Mouse (Mus musculus): ENCODE results near the gene Gm27029. TPM values are rescaled to one million over a fixed set of nuclear protein-coding genes. Genes with fewer than 3 reads are reported as not detected.
"Not testable (repeated sequence)": the region's sequence is repeated elsewhere in the genome, so short reads cannot be mapped to it uniquely, and the experiment has no call there.

Gene Gm27029
- total RNA-seq, 2 experiments from 2014 or later, result 3.4 to 5.9 TPM

GRCm38 (mm10) chr11:101424925-101425813 is 573 bp upstream of the Gm27029 start, which contains the start of the genes Rundc1 and Ptges3l:
TSS of gene Rundc1 (plus strand) at chr11:101425085.
TSS of gene Ptges3l (minus strand) at chr11:101425333.
- peak; percentile 98 for DNase-seq (ENCODE audit: low spot score in 2 of 2)

- DNase-seq (ENCODE audit: low spot score in 2 of 2), result no peak
These were observed 4.4 kb downstream of the Gm27029 start for GRCm38 (mm10) chr11:101420148-101420547.

GRCm38 (mm10) chr11:101419610-101420009 is 5.0 kb downstream of the Gm27029 start:
- no peak for DNase-seq (ENCODE audit: low spot score in 2 of 2)

GRCm38 (mm10) chr11:101418991-101419390 is 5.6 kb downstream of the Gm27029 start:
- no peak for DNase-seq (ENCODE audit: low spot score in 2 of 2)

- peak; percentile 72 to 88 for DNase-seq (ENCODE audit: low spot score in 2 of 2)
These were observed 7.3 kb downstream of the Gm27029 start, which contains the start of gene Aarsd1 for GRCm38 (mm10) chr11:101417101-101417855. TSS of gene Aarsd1 (minus strand) at chr11:101417615.

- DNase-seq (ENCODE audit: low spot score in 2 of 2), result no peak
These were observed 8.0 kb downstream of the Gm27029 start for GRCm38 (mm10) chr11:101416433-101417100.

GRCm38 (mm10) chr11:101415306-101415705 is 9.3 kb downstream of the Gm27029 start:
- no peak for DNase-seq (ENCODE audit: low spot score in 2 of 2)

- DNase-seq (ENCODE audit: low spot score in 2 of 2), result peak in 1 of 2 experiments; percentile 73
These were observed 29.5 kb downstream of the Gm27029 start for GRCm38 (mm10) chr11:101395110-101395509.

- DNase-seq (ENCODE audit: low spot score in 2 of 2), result no peak
These were observed 42.8 kb downstream of the Gm27029 start for GRCm38 (mm10) chr11:101381817-101382216.

- no peak for DNase-seq (ENCODE audit: low spot score in 2 of 2)
These were observed 45.7 kb downstream of the Gm27029 start for GRCm38 (mm10) chr11:101378926-101379325.

- DNase-seq (ENCODE audit: low spot score in 2 of 2), result not testable (repeated sequence)
These were observed 46.4 kb downstream of the Gm27029 start for GRCm38 (mm10) chr11:101378196-101378595.

- DNase-seq (ENCODE audit: low spot score in 2 of 2), result no peak
These were observed 50.1 kb downstream of the Gm27029 start for GRCm38 (mm10) chr11:101374421-101374938.

GRCm38 (mm10) chr11:101370141-101370540 is 54.5 kb downstream of the Gm27029 start:
- no peak for DNase-seq (ENCODE audit: low spot score in 2 of 2)

- no peak for DNase-seq (ENCODE audit: low spot score in 2 of 2)
These were observed 57.2 kb downstream of the Gm27029 start, which contains the start of gene G6pc for GRCm38 (mm10) chr11:101367326-101367935. TSS of gene G6pc (plus strand) at chr11:101367561.

- DNase-seq (ENCODE audit: low spot score in 2 of 2), result no peak
These were observed 60.1 kb downstream of the Gm27029 start for GRCm38 (mm10) chr11:101364531-101364931.

GRCm38 (mm10) chr11:101360651-101361113 is 63.9 kb downstream of the Gm27029 start:
- no peak for DNase-seq (ENCODE audit: low spot score in 2 of 2)

- DNase-seq (ENCODE audit: low spot score in 2 of 2), result no peak
These were observed 64.8 kb downstream of the Gm27029 start for GRCm38 (mm10) chr11:101359776-101360175.

- no peak for DNase-seq (ENCODE audit: low spot score in 2 of 2)
These were observed 67.0 kb downstream of the Gm27029 start for GRCm38 (mm10) chr11:101357505-101358182.

All from adrenal gland, postnatal 4 days (tissue).